Mouse (Mus musculus) myocyte (in vitro differentiated cells): ENCODE data around the gene Galnt18.

Experiments used
- CEBPB ChIP-seq: IDR thresholded peaks from 2 replicates; pipeline ENCODE4 v1.6.1; 2011; ENCODE audit warnings: mild to moderate bottlenecking, moderate library complexity; ENCODE audit not compliant: poor library complexity, insufficient read depth, severe bottlenecking
- E2F4 ChIP-seq: IDR thresholded peaks from one replicate; pipeline ENCODE4 v1.6.1; 2011; ENCODE audit warnings: mild to moderate bottlenecking, control low read depth, moderate library complexity; ENCODE audit not compliant: insufficient read depth
- MAX ChIP-seq: IDR thresholded peaks from one replicate; pipeline ENCODE4 v1.6.1; 2011; ENCODE audit warnings: low read depth, mild to moderate bottlenecking, control low read depth
- MYOD1 ChIP-seq, 3 experiments: IDR thresholded peaks; one replicate each; pipeline ENCODE4 v1.6.1; 2011; ENCODE audit warnings: control low read depth in 2 of 3, low read depth in 2 of 3, mild to moderate bottlenecking in 2 of 3, moderate library complexity in 1 of 3; ENCODE audit not compliant: insufficient read length in 2 of 3, control insufficient read depth in 1 of 3
- MYOG ChIP-seq, 3 experiments: IDR thresholded peaks; one replicate each; pipeline ENCODE4 v1.6.1; 2011; ENCODE audit warnings: control low read depth in 2 of 3, low read depth in 2 of 3, mild to moderate bottlenecking in 2 of 3; ENCODE audit not compliant: insufficient read length in 2 of 3, control insufficient read depth in 1 of 3, insufficient read depth in 1 of 3
- POLR2A ChIP-seq: IDR thresholded peaks from one replicate; pipeline ENCODE4 v1.6.1; 2011; ENCODE audit warnings: low read depth, mild to moderate bottlenecking, control low read depth, moderate library complexity; ENCODE audit not compliant: insufficient read length
- POLR2AphosphoS2 ChIP-seq: IDR thresholded peaks from one replicate; pipeline ENCODE4 v1.6.1; 2011; ENCODE audit warnings: low read depth, control low read depth; ENCODE audit not compliant: insufficient read length
- SRF ChIP-seq: IDR thresholded peaks from one replicate; pipeline ENCODE4 v1.6.1; 2011; ENCODE audit warnings: low read depth; ENCODE audit not compliant: control insufficient read depth, insufficient read length
- TCF12 ChIP-seq: IDR thresholded peaks from one replicate; pipeline ENCODE4 v1.6.1; 2011; ENCODE audit warnings: mild to moderate bottlenecking, control low read depth; ENCODE audit not compliant: poor library complexity, insufficient read depth, severe bottlenecking
- TCF3 ChIP-seq: IDR thresholded peaks from one replicate; pipeline ENCODE4 v1.6.1; 2011; ENCODE audit warnings: low read depth, control low read depth; ENCODE audit not compliant: insufficient read length
- USF1 ChIP-seq: IDR thresholded peaks from one replicate; pipeline ENCODE4 v1.6.1; 2011; ENCODE audit warnings: low read depth, mild to moderate bottlenecking, control low read depth, moderate library complexity

- TF ChIP-seq MAX (no peak), POLR2A (no peak), TCF3 (no peak), MYOG (IDR thresholded peaks at IDR 0.05; ENCODE audit: control insufficient read depth in 1 of 3, insufficient read depth in 1 of 3, insufficient read length in 2 of 3, low read depth in 2 of 3) (no peak), SRF (no peak), POLR2AphosphoS2 (no peak), TCF12 (no peak), MYOD1 (IDR thresholded peaks at IDR 0.05; ENCODE audit: control insufficient read depth in 1 of 3, insufficient read length in 2 of 3, low read depth in 2 of 3) (no peak), E2F4 (no peak), USF1 (no peak), CEBPB (no peak)
Observed at GRCm38 (mm10) chr7:111588291-111588781, 191.4 kb downstream of the Galnt18 start.
